Mouse (Mus musculus) intestine, embryonic 15.5 days (tissue): ENCODE results near the gene Necab2. TPM values are rescaled to one million over a fixed set of nuclear protein-coding genes. Genes with fewer than 3 reads are reported as not detected.

Experiments
- ATAC-seq: fragments of 200-750 bp; cut with Nextera tagmentation; 2 replicates; pipeline ENCODE4 v1.8.0; 2017; ENCODE audit warnings: moderate TSS enrichment, moderate library complexity
- H3K27ac ChIP-seq: fragments of 300-500 bp; sonication (generic); 2 replicates; pipeline ENCODE4 v1.5.1; 2015; ENCODE audit warnings: mild to moderate bottlenecking, inconsistent platforms
- H3K27me3 ChIP-seq: fragments of 300-500 bp; sonication (generic); replicated peaks from 2 replicates; pipeline ENCODE4 v1.6.1; 2015; ENCODE audit warnings: inconsistent platforms
- H3K36me3 ChIP-seq: fragments of 300-500 bp; sonication (generic); 2 replicates; pipeline ENCODE4 v1.6.1; 2015; ENCODE audit warnings: inconsistent platforms
- H3K4me1 ChIP-seq: fragments of 300-500 bp; sonication (generic); replicated peaks from 2 replicates; pipeline ENCODE4 v1.6.1; 2015; ENCODE audit warnings: inconsistent platforms
- H3K4me2 ChIP-seq: fragments of 300-500 bp; sonication (generic); replicated peaks from 2 replicates; pipeline ENCODE4 v1.6.1; 2015; ENCODE audit warnings: mild to moderate bottlenecking, inconsistent platforms
- H3K4me3 ChIP-seq: fragments of 300-500 bp; sonication (generic); replicated peaks from 2 replicates; pipeline ENCODE4 v1.5.1; 2015; ENCODE audit warnings: inconsistent platforms
- H3K9ac ChIP-seq: fragments of 300-500 bp; sonication (generic); 2 replicates; pipeline ENCODE4 v1.6.1; 2015; ENCODE audit warnings: inconsistent platforms
- H3K9me3 ChIP-seq: fragments of 300-500 bp; sonication (generic); 2 replicates; pipeline ENCODE4 v1.6.1; 2016; ENCODE audit warnings: inconsistent platforms
- WGBS: fragments of 180-500 bp; shearing (Covaris S2); methylation state at CpG from one replicate; pipeline ENCODE4 v1.1.7; 2015; 5-methylcytosine and 5-hydroxymethylcytosine counted together
- polyA plus RNA-seq: library from polyadenylated mRNA; unstranded; fragments of >200 nt; fragmentation: Nextera tagmentation; extraction: Ambion mirVana; gene quantifications from 2 replicates; pipeline ENCODE4 v1.2.1, GENCODE M21; 2015

Gene Necab2
- polyA plus RNA-seq, 1 experiment from 2014 or later: 1.9 TPM

- 69% methylated on average over 7 of the region's 7 CpGs for WGBS
- H3K36me3 ChIP-seq: no peaks in the 10 kb centered on the region
- H3K9me3 ChIP-seq: no peaks in the 10 kb centered on the region
- peaks cover 23% of the 10 kb centered on the region for H3K4me1 ChIP-seq
- H3K4me3 ChIP-seq: no peak overlapping the region
- peaks cover 14% of the 10 kb centered on the region for H3K27me3 ChIP-seq
- no peak overlapping the region for H3K4me2 ChIP-seq
- H3K27ac ChIP-seq: no peak overlapping the region
- no peak for ATAC-seq
- no peak overlapping the region for H3K9ac ChIP-seq
Observed at GRCm38 (mm10) chr8:119463709-119464108, 17.2 kb downstream of the Necab2 start.

DNA sequence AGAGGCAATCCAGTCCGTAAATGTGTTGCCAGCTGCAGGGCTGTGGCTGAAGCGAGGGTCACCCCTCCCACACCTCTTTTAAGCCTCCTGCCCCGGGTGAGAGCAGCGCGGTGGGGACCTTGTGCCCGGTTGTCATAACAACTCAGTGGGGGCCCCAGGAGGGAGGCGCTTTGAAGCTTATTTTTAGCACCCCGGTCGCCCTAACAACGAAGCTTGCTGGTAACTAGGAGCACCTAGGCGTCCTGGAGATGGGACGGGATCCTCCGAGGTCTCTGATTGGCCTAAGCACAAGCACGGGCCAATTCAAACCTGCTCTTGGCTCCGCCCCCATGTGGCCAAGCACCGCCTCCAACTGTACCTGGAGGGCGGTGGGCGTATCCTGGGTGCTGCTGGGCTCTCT lies 19.6 kb downstream of the Necab2 start:
- Histone ChIP-seq H3K27ac (no peak overlapping the region), H3K9ac (no peak overlapping the region), H3K9me3 (no peaks in the 10 kb centered on the region), H3K4me2 (peak overlapping the region; percentile 47), H3K36me3 (no peaks in the 10 kb centered on the region), H3K27me3 (peaks cover 14% of the 10 kb centered on the region), H3K4me1 (peaks cover 23% of the 10 kb centered on the region), H3K4me3 (no peak overlapping the region; the same call in 1 of the 2 replicates)
- peak; percentile 79 for ATAC-seq
- WGBS: 2% methylated on average over 18 of the region's 18 CpGs

DNA sequence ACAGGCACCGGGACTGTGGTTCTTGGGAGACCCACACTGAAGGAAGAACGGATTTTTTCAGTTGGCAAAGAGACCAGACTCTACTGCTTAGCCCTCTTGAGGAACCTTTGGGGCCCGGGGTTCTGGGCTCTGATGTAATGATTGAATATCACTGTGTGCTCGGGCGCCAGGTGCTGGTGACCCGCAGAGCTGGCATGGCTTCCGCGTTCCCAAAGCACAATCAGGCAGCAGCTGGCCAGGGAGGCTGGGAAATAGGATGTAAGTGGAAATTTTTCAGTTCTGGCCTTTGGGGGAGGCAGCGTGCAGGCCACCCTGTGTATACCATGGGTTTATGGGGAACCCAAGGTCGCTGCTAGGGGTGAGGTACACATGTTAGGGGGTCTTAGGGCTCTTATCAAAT lies 20.3 kb downstream of the Necab2 start:
- Histone ChIP-seq H3K4me3 (no peak overlapping the region), H3K36me3 (no peaks in the 10 kb centered on the region), H3K4me2 (no peak overlapping the region), H3K9ac (no peak overlapping the region), H3K27ac (no peak overlapping the region), H3K27me3 (peaks cover 14% of the 10 kb centered on the region), H3K4me1 (peaks cover 23% of the 10 kb centered on the region), H3K9me3 (no peaks in the 10 kb centered on the region)
- 61% methylated on average over 10 of the region's 10 CpGs for WGBS
- ATAC-seq: no peak

- no peak overlapping the region for H3K4me3 ChIP-seq
- no peak overlapping the region for H3K27ac ChIP-seq
- H3K4me1 ChIP-seq: peaks cover 23% of the 10 kb centered on the region
- ATAC-seq: no peak
- H3K9me3 ChIP-seq: no peaks in the 10 kb centered on the region
- no peaks in the 10 kb centered on the region for H3K36me3 ChIP-seq
- H3K4me2 ChIP-seq: no peak overlapping the region
- H3K27me3 ChIP-seq: peaks cover 14% of the 10 kb centered on the region
- no peak overlapping the region for H3K9ac ChIP-seq
- 86% methylated on average over 8 of the region's 8 CpGs for WGBS
Observed at GRCm38 (mm10) chr8:119468091-119468490, 21.6 kb downstream of the Necab2 start.

DNA sequence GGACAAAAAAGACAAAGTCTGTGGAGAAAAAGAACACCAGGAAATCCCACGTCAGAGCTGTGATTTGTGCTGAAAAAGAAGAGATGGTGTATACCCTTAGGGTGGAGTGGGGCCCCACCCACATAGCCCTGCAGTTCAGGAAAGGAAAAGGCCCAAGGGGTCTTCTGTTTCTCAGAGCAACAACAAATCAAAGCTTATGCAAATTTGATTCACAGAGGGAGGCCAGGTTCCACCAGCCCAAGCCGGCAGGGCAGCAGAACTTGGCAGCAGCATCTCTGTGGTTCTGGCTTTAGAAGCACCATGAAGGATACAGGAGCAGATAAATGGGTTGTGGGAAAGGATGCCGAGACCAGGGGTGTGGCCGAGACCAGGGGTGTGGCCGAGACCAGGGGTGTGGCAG lies 32.2 kb downstream of the Necab2 start:
- Histone ChIP-seq H3K36me3 (no peaks in the 10 kb centered on the region), H3K4me1 (no peaks in the 10 kb centered on the region), H3K4me2 (no peak overlapping the region), H3K9me3 (no peaks in the 10 kb centered on the region), H3K27me3 (no peaks in the 10 kb centered on the region), H3K27ac (no peak overlapping the region), H3K9ac (no peak overlapping the region), H3K4me3 (no peak overlapping the region)
- ATAC-seq: no peak
- WGBS: 33% methylated on average over 5 of the region's 5 CpGs

DNA sequence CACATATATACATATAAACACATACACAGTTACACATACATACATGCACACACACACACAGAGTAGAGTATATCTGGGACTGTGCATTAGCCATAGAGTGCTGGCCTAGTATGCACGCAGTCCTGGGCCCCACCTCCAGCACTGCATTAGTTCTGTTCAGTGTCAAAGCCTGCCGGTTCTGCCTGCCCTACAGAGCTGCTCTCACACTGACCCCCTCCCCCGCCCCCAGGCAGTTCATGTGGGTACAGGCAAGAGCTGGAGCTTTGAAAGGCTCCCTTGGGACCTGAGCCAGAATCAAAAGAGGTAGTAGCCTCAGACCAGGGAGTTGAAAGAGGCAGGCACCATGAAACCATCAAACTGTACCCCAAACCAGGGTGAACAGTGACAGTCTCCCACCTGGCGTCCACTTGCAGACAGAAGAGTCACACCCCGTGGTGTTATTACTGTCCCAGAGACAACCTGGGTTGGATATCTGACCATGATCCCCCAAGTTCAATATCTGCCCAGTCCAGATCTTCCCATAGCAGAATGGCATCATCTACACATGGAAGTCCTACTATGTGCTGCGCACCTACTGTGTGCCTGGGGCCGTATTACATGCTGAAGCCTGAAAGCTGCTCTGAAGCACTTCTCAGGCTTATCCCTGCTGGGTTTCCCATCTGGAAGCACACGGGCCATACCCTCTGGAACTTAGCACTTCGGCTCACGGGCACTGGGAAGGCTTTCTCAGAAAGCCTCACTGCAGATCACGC lies 37.8 kb downstream of the Necab2 start:
- WGBS: 78% methylated on average over 11 of the region's 11 CpGs
- Histone ChIP-seq H3K4me2 (no peak overlapping the region), H3K27me3 (no peaks in the 10 kb centered on the region), H3K36me3 (no peaks in the 10 kb centered on the region), H3K27ac (no peak overlapping the region), H3K4me1 (no peaks in the 10 kb centered on the region), H3K4me3 (no peak overlapping the region), H3K9ac (no peak overlapping the region), H3K9me3 (no peaks in the 10 kb centered on the region)
- ATAC-seq: no peak

DNA sequence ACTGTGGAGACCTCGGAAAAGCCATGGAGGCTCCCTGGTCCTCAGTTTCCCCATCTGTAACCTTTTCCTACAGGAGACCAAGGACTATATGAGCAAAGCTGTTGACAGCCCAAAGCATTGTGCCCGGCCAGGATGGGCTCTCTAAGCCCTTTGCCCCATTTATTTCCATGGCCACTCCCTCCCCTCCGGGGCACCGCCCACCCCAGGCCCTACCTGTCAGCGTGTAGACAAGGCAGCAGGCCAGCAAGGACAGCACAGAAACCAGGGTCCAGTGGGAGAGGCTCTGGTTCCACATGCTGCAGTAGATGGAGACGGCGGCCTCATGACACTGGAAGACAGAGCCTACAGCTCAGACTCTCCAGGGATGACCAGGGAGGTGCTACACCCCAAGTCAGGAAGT lies 40.6 kb downstream of the Necab2 start:
- no peak overlapping the region for H3K4me2 ChIP-seq
- 66% methylated on average over 7 of the region's 7 CpGs for WGBS
- no peaks in the 10 kb centered on the region for H3K36me3 ChIP-seq
- no peak overlapping the region for H3K4me3 ChIP-seq
- no peaks in the 10 kb centered on the region for H3K9me3 ChIP-seq
- ATAC-seq: no peak
- no peak overlapping the region for H3K9ac ChIP-seq
- H3K27ac ChIP-seq: no peak overlapping the region
- peaks cover 11% of the 10 kb centered on the region; the same call in 1 of the 2 replicates for H3K4me1 ChIP-seq
- H3K27me3 ChIP-seq: no peaks in the 10 kb centered on the region

DNA sequence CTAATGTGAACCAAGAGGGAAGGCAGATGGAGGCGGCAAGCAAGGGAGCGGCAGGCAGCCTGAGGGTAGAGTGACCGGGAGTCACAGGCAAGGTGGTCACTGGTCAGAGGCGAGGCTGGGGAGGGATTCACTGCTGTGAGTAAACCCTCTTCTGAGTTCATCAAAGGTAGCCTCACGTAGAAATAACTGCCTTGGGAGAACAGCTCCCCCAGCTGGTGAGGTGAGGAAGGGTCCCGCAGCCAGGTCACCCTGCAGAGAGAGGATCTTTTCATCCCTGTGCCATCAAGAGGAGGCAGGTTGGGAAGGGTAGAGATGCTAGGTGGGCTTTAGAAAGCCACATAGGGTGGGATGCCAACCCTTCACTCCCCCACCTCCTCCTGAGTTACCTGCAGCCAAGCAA lies 50.3 kb downstream of the Necab2 start:
- no peak overlapping the region for H3K4me2 ChIP-seq
- WGBS: 24% methylated on average over 6 of the region's 6 CpGs
- H3K27ac ChIP-seq: no peak overlapping the region
- no peaks in the 10 kb centered on the region for H3K4me1 ChIP-seq
- H3K4me3 ChIP-seq: no peak overlapping the region
- H3K36me3 ChIP-seq: no peaks in the 10 kb centered on the region
- no peaks in the 10 kb centered on the region for H3K27me3 ChIP-seq
- ATAC-seq: 0 out of 2 replicates have a peak, but pooled peaks have one; percentile 8
- H3K9me3 ChIP-seq: no peaks in the 10 kb centered on the region
- H3K9ac ChIP-seq: no peak overlapping the region

- ATAC-seq: no peak
- H3K36me3 ChIP-seq: no peaks in the 10 kb centered on the region
- WGBS: 92% methylated on average over 2 of the region's 2 CpGs
- H3K9ac ChIP-seq: no peak overlapping the region
- H3K4me1 ChIP-seq: no peaks in the 10 kb centered on the region
- H3K4me2 ChIP-seq: no peak overlapping the region
- no peak overlapping the region for H3K27ac ChIP-seq
- no peaks in the 10 kb centered on the region for H3K27me3 ChIP-seq
- H3K9me3 ChIP-seq: no peaks in the 10 kb centered on the region
- no peak overlapping the region for H3K4me3 ChIP-seq
Observed at GRCm38 (mm10) chr8:119499836-119500235, 53.3 kb downstream of the Necab2 start.

DNA sequence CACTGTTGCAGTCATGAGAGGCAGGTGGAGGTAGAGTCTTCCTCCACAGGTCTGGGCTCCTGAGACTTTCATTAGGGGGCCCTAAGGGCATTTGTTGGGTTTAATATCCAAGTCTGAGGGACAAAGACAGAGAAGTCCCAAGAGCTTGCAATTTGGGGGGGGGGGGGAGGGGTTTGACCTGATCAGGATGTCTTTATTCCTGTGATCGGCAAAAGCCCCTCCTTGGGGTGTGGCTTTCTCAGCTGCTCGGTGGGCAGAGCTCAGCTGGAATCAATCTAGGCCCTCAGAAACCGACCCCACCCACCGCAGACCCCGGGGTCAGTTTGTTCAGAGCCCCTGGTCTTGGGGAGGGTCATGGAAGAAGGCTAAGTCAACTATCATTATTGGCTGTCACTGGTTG lies 55.1 kb downstream of the Necab2 start, which contains the start of gene Slc38a8:
TSS of gene Slc38a8 (minus strand) at position 101 of the 400 bp plus-strand sequence.
- H3K9me3 ChIP-seq: no peaks in the 10 kb centered on the region
- no peaks in the 10 kb centered on the region for H3K27me3 ChIP-seq
- no peaks in the 10 kb centered on the region for H3K36me3 ChIP-seq
- no peak within 1 kb of the TSS for H3K4me3 ChIP-seq
- no peak within 1 kb of the TSS for H3K27ac ChIP-seq
- no peak within 1 kb of the TSS for H3K4me2 ChIP-seq
- H3K4me1 ChIP-seq: no peaks in the 10 kb centered on the region
- no peak within 1 kb of the TSS for H3K9ac ChIP-seq
- whole genome bisulfite sequencing: 23% methylated on average over 5 of the region's 5 CpGs
- ATAC-seq: no peak

- no peaks in the 10 kb centered on the region for H3K36me3 ChIP-seq
- H3K27me3 ChIP-seq: no peaks in the 10 kb centered on the region
- no peak overlapping the region for H3K9ac ChIP-seq
- H3K9me3 ChIP-seq: no peaks in the 10 kb centered on the region
- no peak overlapping the region for H3K4me2 ChIP-seq
- H3K27ac ChIP-seq: no peak overlapping the region
- H3K4me3 ChIP-seq: no peak overlapping the region
- H3K4me1 ChIP-seq: no peaks in the 10 kb centered on the region
- 58% methylated on average over 4 of the region's 4 CpGs for WGBS
- no peak for ATAC-seq
Observed at GRCm38 (mm10) chr8:119502111-119502510, 55.6 kb downstream of the Necab2 start.

GRCm38 (mm10) chr8:119503191-119503767 lies 56.8 kb downstream of the Necab2 start:
- Histone ChIP-seq H3K4me2 (no peak overlapping the region), H3K9ac (no peak overlapping the region), H3K27me3 (no peaks in the 10 kb centered on the region), H3K4me3 (no peak overlapping the region), H3K9me3 (no peaks in the 10 kb centered on the region), H3K4me1 (no peaks in the 10 kb centered on the region), H3K27ac (no peak overlapping the region), H3K36me3 (peaks cover 5% of the 10 kb centered on the region)
- ATAC-seq: no peak
- WGBS: 38% methylated on average over 10 of the region's 10 CpGs

- no peak overlapping the region for H3K27ac ChIP-seq
- no peak for ATAC-seq
- 46% methylated on average over 9 of the region's 9 CpGs for WGBS
- H3K9ac ChIP-seq: no peak overlapping the region
- H3K36me3 ChIP-seq: peaks cover 25% of the 10 kb centered on the region
- no peaks in the 10 kb centered on the region for H3K4me1 ChIP-seq
- no peaks in the 10 kb centered on the region for H3K27me3 ChIP-seq
- no peak overlapping the region for H3K4me2 ChIP-seq
- H3K4me3 ChIP-seq: no peak overlapping the region
- no peaks in the 10 kb centered on the region for H3K9me3 ChIP-seq
Observed at GRCm38 (mm10) chr8:119505488-119505887, 59.0 kb downstream of the Necab2 start.
